Mouse (Mus musculus): ENCODE measurements at regions not wholly inside any gene's neighbourhood (a gene's known extent, or its start where the extent isn't known, plus 50 kb on each side); places are given as distances from the start of the nearest gene placed in this dataset.
"Not testable (repeated sequence)": the region's sequence is repeated elsewhere in the genome, so short reads cannot be mapped to it uniquely, and the experiment has no call there.

DNA sequence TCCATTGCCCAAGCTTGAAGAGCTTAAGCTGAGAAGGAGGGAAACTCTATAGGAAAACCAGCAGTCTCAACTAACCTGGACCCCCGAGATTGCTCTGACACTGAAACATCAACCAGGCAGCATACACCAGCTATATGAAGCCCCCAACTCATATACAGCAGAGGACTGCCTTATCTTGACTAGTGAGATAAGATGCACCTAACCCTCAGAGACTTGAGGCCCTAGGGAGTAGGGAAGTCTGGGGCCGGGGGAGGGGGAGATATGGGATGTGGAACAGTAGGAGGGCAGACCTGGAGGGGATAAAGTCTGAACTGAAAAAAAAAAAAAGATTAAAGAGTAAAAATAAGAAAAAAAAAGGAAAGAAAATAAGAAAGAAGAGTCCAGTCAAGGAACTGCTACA is 540.5 kb upstream of the Pkdcc start:
- no peak for DNase-seq

DNA sequence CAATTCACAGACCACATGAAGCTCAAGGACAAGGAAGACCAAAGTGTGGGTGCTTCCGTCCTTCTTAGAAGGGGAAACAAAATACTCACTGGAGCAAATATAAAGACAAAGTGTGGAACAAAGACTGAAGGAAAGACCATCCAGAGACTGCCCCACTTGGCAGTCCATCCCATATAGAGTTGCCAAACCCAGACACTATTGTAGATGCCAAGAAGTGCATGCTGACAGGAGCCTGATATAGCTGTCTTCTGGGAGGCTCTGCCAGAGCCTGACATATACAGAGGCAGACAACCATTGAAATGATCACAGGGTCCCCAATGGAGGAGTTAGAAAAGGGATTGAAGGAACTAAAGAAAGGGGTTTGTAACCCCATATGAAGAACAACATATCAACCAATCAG is 548.5 kb upstream of the Pkdcc start:
- not testable (repeated sequence) for DNase-seq

DNA sequence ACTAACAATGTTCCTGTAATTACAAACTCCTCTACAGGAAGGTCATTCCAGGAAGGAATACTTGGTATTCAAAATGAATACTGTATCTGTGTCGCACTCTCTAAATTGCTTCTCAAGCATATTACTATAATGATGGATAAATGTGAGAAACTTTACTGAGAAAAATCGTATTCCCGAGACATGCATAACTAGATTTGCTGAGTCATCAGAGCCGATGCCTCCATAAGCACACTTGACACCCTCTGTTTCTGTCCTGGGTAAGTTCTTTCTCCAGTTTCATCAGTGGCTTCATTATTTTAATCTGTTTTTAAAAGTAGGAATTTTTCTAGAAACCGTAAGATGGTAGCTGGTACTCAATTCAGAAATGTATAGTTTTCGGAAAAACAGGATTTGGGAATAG is 550.7 kb upstream of the Pkdcc start:
- DNase-seq, result no peak

DNA sequence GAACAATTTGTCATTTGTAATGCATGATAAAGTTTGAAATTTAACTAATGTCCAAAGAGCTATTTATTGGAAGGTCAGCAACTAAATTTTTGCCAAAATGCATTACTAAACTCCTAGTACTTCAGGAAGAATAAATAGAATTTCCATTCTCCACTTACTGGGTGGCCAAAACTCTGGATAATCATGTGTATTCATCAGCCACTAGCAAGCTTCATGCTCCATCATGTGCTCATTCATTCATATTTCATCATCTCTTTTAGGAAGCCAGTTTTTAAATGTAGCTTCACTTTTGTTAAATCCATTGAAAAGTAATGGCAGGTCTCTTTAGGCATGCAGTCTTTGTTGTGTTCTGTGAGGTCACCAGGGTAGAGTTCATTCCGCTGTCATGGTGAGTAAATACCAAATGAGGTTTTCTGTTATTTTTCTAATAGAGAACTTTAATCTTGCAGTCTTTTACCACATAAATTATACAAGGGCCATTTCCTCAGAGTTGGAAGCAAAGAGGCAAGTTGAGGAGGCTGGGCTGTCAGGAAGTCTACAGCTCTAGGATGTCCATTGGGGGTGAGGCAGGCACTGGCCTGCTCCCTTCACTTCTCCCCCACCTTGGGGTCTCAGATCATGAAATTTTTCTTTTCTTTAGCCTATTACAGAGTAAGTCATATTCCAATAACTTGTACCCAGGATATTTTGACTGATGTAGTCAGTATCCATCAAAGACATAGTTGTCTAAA is 578.5 kb upstream of the Pkdcc start:
- DNase-seq, result no peak

DNA sequence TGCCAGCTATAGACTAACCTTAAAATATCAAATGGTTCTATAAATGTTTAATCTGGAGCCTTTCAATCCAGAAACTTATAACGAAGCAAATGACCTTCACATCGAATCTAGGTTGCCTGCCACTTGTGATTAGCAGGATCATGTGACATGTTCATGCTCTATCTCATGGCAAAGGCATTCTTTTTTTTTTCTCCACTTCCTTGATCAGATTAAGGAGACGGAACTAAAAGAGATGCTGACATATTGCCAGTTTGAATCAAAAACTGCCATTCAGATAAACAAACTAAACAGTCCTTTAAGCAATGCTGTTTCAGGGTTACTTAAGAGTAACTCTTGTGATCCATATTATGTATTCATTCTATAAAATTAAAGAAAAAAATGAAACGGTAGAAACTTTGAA is 579.2 kb upstream of the Pkdcc start:
- DNase-seq, result no peak

DNA sequence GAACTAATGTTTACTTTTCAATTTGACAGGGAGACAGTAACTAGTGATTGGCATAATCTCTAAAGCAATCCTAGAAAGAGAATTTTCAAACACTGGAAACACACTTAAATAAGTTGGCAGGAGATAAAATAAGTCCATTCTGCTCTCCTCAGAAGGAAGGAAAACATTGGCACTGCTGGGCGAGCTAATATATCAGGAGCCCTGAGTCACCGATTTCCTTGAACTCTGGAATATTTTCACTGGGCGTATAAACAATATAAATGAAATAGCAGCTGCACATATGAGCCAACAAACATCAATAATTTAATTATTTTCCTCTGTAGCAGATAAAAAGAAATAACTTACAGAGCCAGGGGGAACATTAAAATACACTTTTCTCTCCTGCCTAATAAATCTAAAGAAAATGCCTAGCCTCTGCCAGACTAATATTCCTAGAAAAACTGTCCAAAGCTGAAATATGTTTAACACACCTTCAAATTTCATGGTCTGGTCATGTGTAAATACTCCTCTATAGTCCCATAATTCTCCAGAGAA is 608.4 kb upstream of the Pkdcc start:
- no peak for DNase-seq

DNA sequence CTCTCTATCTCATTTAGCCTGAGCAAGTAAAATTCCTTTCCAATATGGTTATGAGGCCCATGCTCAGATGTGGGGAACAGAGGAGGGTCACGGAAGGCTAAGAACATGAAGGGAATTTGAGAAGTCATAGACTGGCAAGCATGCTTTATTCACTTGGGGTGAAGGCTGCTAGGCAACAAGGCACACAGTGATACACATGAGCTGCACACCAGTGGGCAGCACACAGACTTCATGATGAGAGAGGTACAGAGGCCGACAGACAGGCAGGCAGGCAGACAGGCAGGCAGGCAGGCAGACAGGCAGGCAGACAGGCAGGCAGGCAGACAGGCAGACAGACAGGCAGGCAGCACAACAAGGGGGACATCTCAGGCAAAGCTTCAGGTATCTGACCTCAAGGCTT is 631.3 kb upstream of the Pkdcc start:
- no peak for DNase-seq

DNA sequence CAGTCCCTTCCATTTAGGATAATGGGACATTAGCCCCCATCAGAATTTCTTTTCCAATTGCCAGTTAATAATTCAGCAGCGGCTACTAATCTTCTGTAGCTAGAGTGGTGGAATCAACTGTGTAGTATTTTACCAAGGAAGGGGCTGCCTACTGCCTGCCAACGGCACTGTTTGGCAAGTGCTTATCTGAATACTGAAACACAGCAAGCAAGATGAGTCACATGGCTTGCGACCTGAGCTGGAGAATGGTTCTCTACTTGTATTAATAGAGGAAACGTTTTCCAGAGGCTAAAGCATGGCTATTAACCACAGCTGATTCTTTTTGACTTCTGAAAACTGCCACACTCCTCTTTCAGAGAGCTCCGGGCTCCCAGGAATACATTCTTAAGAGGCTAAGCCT is 681.6 kb upstream of the Pkdcc start:
- DNase-seq, result no peak

DNA sequence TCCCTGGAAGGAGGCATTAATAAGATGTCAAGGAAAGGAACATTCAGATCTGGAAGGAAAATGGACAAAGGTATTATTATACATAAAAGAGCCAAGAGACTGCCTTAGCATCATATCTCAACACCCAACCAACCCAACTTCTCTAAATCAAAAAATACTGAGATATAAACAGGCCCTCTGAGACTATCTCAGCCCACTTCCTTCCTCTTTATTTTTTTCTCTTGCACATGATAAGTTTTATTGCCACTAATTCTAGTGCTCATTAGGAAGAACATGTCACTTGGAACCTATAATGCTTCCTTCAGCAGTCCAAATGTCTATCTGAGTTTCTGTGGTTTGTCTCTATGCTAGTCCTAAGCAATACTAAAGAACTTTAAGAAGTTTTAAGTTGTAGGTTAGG is 697.0 kb upstream of the Pkdcc start:
- no peak for DNase-seq

DNA sequence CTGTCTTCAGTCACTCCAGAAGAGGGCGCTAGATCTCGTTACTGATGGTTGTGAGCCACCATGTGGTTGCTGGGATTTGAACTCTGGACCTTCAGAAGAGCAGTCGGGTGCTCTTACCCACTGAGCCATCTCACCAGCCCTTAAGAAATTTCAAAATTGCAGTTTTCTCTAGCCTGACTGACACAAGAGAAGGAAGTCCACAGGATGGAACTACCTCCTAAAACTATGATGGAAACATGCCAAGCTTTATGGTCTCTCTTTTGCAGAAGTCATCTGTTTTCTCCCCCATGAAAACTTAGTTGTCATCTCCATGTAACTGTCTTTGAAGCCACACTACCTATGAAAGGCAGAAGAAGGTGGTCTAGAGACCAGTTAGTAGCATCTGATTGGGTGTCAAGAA is 698.2 kb upstream of the Pkdcc start:
- DNase-seq, result no peak

DNA sequence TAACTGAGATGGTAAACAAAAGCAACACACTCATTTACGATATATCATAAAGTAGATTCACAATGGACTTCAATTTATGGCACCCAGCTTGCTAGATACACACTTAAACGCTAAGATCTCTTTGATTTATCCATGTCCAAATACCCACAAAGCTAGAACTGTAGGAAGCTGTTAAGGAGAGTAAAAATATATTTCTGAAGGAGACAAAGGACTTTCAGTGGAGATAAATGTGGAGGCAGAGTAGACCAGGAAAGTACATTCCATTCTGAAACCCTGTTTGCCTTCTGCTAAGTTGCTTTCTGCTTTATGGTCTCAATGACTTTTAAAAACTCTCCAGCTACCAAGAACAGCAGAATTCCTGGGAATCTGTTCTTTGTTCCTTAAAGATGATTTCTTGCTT is 701.3 kb upstream of the Pkdcc start:
- no peak for DNase-seq

DNA sequence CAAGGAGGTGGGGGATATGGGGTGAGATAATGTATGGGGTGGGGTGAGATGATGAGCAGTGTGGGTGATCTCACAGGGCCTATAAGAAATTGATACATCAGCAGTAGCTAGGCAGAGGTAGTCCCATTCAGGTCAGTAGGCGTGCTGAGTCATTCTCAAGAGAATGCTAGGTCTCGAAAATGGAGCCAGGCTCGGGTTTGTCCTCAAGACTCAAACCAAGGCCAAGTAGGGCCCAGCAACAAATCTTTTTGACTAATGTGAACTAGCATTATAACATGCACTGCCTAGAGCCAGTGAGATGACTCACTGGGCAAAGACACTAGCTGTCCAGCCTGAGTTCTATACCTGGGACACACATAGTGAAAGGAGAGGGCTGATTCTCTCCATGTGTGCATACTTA is 710.8 kb upstream of the Pkdcc start:
- DNase-seq, result no peak

DNA sequence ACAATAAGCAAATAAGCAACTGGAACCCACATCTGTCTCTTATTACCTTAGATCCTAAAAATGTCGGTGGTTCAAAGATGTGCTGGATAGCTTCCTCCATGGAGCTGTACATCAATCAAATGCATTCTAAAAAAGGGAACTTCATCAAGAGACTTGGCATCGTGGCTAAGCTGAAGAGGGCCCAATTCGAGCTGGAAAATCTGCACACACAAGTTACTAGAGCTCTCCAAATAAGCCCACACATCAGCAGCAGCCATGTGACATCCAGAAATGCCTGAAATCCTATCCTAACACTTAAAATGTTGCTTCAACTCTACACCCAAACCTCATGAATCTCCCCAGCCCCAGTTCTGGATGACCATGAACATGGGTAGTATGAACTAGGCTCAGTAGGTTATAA is 729.5 kb upstream of the Pkdcc start:
- DNase-seq, result no peak

DNA sequence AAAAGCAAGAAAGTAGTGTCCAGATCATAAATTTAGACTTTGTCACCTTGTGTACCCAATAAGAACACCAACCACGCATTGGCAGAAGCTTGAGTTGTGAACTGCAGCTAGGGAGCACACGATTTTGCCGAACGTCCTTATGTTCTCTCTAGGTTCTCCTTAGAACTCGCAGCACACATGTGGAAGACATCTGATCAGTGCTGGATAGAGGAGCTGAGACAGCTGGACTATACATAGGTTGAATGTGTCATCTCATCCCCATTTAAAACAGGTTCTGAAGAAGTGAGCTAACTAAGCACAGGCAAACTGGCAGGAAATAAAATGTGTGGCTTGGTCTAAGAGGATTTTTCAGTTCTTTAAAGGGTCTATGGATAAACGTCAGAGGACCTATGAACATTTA is 730.5 kb upstream of the Pkdcc start:
- DNase-seq, result no peak

DNA sequence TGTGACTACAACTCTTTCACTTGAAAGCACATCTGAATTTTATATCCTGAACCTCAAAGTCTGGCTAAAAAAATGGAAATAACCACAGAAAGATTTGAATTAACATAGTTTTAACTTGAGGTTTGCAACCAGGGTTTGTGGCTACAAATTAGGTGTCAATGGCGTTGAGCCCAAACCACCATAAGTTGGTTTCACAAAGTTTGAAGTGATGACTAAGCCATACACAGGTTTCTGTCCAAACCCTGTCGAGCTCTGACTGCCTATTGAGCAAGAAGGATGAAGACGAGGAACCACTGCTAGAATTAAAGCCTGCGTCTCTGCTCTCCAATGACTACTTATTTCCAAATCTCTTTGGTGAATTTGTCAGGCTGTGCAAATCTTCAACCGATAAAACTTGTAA is 719.8 kb upstream of the Slc8a1 start:
- DNase-seq, result no peak

DNA sequence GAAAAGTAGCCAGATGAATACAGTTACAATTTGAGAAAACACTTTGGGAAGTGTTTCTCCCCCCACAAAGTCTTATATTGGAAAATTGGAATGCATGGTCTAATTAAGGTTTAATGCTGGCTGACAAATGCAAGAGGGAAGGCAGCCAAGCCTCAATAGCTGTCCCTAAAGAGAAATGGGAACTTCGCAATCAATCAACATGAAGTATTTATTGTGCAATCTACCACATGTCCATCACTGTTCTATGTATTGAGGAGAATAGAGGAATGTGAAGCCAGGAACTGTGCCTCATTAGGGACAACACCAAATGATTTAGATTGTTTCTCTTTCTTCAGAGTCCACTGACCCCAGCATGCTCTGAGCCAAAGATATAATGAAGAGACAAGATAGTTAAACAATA is 715.7 kb upstream of the Slc8a1 start:
- DNase-seq, result no peak

DNA sequence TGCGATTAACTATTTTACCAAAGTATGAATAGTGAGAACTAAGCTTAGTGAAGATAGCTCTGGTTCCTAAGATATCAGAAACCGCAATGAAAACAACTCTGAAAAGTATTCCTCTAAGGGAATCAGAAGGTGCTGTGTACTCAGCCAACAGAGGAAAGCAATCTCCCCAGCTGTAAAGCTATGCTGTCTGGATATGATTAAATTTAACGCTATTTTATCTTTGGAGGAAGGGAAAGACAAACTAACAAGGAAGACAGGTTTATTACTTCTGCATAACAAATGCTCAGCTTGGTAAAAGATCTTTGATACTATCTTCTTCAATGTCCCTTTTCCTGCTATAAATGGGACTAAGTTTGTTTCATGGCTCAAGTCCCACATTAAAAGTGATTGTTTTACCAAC is 700.9 kb upstream of the Slc8a1 start:
- DNase-seq, result no peak

DNA sequence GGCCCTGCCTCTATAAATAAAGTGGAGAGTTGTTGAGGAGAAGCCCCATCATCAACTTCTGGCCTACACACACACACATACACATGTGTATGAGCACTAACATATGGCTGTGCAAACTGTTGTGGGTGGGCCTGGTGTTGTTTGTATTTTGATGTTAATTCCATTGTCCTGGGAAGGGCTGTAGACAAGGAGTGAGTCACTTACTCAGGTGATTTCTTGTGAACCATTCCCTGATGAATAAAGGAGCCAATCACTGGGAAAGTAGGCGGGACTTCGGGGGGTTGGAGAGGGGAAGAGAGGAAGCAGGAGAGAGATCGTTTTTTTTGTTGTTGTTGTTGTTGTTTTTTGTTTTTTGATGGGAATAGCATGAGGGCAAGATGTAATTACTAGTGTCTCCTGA is 699.0 kb upstream of the Slc8a1 start:
- no peak for DNase-seq

DNA sequence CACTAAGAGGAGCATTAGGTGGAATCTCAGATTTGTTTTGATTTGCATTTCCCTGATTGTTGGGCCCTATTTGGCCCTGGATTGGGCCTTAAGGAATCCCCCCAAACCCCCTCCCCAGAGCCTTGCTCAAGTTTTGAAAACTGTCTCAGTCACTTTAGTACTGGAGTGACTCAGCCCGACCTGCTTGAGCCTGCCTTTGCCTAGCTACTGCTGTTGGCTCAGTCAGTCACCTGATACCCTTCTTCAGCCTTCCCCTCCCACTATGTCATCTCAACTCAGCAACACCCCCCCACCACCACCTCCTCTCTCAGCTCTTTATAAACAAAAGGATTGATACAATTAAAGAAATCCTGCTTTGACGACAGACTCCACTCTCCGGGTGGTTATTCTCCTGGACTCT is 694.5 kb upstream of the Slc8a1 start:
- DNase-seq, result no peak

DNA sequence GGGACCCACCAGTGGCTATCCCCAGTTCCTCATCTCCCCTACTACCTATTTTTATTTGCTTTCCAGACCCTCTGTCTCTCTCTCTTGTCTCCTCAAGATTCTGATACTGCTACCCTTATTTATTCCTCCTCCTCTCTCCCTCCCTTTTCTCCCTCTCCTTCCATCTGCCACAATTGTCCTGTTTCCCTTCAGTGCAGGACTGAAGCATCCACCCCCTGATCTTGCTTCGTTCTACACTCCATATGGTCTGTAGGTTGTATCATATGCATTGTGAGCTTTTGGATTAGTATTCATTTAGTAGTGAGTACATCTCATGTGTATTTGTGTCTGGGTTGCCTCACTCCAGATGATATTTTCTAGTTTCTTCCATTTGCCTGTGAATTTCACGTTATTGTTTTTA is 670.1 kb upstream of the Slc8a1 start:
- DNase-seq, result no peak

DNA sequence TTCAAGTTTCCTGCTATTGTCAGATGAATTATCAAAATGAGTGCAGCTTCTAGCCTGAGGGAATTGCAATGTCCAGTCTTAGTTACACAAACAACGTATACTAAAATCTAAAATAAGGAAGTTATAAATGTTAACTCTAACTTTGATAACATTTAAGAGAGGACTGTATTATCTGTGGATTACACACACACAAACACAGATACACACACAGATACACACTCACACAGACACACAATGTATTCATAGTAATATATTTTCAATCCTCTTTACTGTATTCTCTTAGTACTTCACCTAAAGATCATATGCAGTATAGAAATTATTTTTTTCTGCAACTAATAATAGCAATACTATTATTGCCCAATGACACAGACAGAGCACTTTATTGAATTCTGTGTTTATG is 661.2 kb upstream of the Slc8a1 start:
- DNase-seq, result no peak

DNA sequence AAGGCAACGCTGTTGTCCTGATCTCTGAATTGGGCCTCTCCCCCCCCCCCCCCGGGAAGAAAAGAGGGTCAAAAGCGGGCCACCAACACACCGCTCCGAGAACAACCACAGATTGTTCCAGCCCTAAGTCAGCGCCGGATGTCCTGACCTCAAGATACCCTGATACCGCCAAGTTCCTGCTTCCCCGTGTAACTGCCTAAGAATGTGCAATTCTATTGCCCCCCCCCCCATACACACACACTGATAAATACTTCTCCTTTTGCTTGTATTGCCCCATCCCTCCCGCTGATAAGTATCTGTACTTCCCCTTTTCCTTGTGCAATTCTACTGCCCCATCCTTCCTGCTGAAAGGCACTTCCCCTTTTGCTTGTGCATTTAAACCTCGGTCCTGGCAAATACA is 641.2 kb upstream of the Slc8a1 start:
- not testable (repeated sequence) for DNase-seq

DNA sequence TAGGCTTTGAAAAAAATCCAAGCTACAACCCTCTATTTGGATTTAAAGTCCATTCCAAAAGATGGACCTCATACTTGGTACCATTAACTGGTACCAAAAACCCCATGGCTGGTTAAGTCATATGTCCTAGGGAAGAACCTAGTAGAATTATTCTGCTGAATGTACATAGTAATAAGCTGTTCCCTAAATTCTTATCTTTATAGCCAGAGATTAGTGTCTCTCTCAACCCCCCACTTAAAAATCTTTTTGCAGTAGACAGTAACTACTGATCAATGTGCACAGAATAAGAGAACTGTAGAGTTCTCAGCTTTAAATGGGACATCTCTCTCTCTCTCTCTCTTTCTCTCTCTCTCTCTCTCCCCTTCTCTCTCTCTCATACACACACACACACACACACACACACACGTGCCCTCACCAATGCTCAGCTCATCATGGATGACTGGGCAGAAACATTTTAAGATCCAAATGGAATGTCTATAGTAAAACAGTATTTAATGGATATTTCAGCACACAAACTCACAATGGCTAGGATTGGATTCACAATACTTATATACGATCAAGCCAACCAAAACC is 640.2 kb upstream of the Slc8a1 start:
- DNase-seq, result no peak

DNA sequence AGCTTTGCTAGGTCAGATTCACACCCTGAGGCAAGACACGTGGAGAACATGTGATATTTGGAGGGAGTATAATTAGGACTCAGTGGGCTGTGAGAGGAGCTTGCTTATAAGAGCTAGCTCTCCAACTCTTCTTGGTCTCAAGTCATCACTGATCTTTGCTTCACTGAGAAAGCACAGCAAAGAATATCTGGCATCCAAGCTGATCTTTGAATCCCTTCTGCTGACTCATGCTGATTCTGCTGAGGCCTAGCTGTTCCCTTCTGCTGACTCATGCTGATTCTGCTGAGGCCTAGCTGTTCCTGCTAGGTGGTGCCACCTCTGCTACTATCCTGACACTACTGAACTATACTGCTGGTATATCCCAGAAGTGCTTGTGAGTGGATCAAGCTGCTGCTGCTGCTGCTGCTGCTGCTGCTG is 639.0 kb upstream of the Slc8a1 start:
- no peak for DNase-seq

DNA sequence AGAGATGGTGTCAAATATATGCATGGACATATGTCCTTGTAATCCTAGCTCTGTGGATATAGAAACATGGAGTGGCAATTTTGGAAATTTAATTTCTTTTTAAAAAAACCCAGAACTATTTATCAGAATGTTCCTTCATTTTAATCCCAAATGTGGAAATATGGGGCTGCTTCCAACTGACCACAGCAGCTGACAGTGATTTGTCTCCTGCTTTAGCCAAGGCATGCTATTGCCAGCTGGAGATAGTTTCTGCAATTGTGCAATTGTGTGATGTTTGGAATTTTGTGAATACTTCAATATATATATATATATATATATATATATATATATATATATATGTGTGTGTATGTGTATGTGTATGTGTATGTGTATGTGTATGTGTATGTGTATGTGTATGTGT is 629.7 kb upstream of the Slc8a1 start:
- no peak for DNase-seq

Data from cerebellum, adult 9-10 months (tissue).